Mouse (Mus musculus) kidney, postnatal 25 days (tissue): ENCODE measurements at regions not wholly inside any gene's neighbourhood (a gene's known extent, or its start where the extent isn't known, plus 50 kb on each side); places are given as distances from the start of the nearest gene placed in this dataset.
"Not testable (repeated sequence)": the region's sequence is repeated elsewhere in the genome, so short reads cannot be mapped to it uniquely, and the experiment has no call there.

ENCODE experiments used
- DNase-seq, 2 experiments: peaks; one replicate each; pipeline ENCODE4 v3.0.0; 2021; ENCODE audit warnings: mixed read lengths in 2 of 2

- DNase-seq: peak in 1 of 2 experiments; percentile 13
Observed at GRCm38 (mm10) chr3:37816781-37817433, 92.6 kb upstream of the Gm5148 start.

DNA sequence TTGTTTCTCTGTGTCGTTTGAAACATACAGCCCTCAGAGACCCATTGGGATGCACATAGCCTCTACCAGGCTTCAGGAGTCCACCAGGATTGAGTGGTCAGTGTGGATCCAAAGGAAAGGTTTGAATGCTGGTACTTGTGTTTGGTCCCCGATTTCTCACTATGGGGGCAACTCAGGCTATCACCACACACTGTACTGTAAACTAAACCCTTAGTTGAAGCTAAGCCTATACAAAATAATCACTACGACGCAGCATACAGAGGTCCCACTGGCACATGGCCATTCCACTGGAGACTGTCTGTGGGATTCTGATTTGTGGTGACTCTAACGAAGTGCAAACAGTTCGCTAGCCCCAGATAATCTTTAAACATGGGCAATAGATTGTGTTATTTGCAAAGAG, 91.5 kb upstream of the Gm5148 start:
- peak in 1 of 2 experiments; percentile 11 for DNase-seq

GRCm38 (mm10) chr3:37812936-37813335, 88.6 kb upstream of the Gm5148 start:
- no peak for DNase-seq

DNA sequence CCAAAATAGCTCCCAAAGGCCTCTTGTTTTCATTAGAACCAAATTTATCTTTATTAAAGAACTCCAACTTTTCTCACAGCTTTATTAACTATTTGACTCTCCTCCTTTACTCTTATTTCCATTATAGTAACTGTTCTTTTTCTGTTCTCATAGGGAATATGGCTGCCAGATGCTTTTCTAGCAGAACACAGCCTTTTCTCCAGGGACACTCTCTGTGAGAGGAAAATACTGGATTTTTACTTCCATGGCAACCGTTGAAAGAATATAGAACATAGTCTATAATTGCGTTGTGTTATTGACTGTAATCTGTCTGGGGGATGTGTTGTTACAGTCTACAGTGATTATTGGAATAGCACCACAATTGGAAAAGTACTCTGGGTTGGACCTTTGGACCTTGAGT, 87.1 kb upstream of the Gm5148 start:
- no peak for DNase-seq

GRCm38 (mm10) chr3:37810763-37811162, 86.5 kb upstream of the Gm5148 start:
- DNase-seq: no peak

- DNase-seq: peak in 1 of 2 experiments; percentile 36
Observed at GRCm38 (mm10) chr3:37805805-37806148, 81.5 kb upstream of the Gm5148 start.

DNA sequence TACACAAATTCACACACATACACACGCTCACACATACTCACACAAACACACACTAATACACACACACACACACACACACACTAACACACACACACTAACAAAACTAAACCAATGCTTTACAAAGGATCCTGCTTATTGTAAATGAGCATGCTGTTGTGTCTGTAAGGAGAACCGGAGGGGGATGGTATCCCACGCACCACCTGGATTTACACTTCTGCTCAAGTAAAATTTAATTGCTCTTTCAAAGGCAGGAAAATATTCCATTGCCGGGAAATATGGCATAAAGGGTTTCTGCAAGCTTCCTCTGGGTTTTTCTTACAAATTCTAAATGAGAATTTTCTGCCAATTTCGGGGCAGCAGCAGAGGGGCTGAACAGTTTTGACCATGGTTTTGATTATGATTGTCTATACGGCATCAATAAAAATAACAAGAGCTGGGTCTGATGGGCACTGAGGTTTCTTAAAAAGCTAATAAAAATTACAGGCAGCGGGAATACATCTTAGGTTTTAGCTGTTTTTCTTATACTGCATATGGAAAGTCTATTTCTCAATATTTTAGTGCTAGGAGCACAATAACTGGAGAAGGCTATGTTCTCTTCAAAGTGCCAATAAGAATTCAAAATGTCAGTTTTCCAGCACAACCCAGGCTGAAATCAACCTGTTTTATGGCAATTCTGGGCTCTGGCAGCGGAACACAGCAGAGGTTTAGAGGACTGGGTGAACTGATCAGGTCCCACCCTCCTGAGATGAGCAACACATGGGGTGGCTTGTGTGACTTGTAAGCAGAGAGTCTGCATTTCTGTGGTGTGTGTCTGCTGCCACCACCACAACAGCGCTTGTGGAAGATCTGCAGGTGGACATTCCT, 80.9 kb upstream of the Gm5148 start:
- no peak for DNase-seq

DNA sequence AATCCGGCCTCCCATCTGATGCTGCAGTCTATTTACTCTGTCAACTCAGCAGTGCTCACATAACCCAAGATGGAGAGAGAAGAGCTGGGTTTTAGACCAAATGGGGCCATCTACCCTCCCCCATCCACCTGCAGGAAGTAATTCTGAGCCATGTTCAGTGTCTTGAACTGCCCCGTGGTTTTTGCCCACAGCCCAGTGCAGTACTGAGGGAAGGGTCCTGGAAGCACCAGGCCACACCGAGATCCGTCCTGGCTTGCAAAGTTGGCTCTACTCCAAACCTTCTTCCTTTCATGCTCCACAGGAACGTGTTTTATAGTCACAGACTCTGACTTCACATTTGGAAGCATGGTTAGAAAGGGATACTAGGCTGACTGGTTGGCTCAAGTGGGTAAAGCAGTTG, 80.0 kb upstream of the Gm5148 start:
- DNase-seq: peak in 1 of 2 experiments; percentile 35

- not testable (repeated sequence) for DNase-seq
Observed at GRCm38 (mm10) chr3:37803781-37804180, 79.5 kb upstream of the Gm5148 start.

- no peak for DNase-seq
Observed at GRCm38 (mm10) chr3:37801551-37801950, 77.3 kb upstream of the Gm5148 start.

DNA sequence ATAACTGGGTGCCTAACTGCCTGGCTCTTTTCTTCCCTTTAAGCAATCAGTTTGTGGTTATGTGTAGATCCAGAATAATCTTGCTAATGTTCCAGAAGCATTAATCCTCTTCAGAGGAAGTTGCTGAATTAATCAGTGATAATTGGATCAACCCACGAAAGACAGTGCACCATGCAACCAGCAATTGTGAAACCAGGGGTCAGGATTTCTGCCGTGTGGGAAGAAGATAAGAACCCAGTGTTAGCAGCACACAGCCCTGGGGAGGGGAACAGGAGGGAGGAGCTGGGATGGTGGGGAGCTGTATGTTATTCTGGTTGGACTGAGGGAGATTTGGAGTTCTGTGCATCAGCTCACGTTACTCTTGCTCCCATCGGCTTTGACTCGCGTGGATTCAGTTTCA, 75.5 kb upstream of the Gm5148 start:
- no peak for DNase-seq

DNA sequence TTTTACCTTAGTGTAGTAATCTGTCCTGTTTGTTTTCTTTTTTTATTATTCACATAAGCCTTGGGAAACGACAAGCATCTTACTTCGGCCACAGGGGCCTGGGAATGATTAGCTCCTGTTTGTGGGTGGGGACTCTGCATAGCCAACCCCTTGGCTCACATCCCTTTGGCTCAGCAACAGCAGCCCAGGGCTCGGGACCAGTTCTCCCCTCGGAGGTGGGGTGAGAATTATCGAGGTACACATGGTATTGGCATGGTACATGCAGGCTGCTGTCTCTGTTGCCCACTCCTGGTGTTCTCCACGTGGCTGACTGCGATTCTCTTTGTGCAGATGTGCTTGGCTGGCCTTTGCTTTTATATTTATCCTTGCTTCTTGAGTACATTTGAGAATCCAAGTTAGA, 65.4 kb upstream of the Gm5148 start:
- DNase-seq: no peak

- DNase-seq: no peak
Observed at GRCm38 (mm10) chr3:37789143-37789697, 64.9 kb upstream of the Gm5148 start.

GRCm38 (mm10) chr3:37788366-37788765, 64.1 kb upstream of the Gm5148 start:
- DNase-seq: peak in 1 of 2 experiments; percentile 12

DNA sequence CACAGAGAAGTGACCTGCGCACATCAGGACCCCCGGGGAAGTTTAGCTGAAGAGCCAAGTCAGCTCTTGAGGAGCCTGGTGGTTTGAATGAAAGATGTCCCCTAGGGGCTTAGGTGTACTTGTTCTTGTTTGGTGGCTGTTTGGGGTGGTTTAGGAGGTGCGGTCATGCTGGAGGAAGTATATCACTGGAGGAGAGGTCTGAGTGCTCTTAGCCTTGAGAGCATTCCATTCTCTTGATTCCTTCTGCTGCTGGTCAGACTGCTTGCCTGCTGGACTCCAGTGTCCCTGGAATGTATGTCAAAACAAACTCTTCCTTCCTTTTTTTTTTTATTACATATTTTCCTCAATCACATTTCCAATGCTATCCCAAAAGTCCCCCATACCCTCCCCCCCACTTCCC, 62.5 kb upstream of the Gm5148 start:
- no peak for DNase-seq

DNA sequence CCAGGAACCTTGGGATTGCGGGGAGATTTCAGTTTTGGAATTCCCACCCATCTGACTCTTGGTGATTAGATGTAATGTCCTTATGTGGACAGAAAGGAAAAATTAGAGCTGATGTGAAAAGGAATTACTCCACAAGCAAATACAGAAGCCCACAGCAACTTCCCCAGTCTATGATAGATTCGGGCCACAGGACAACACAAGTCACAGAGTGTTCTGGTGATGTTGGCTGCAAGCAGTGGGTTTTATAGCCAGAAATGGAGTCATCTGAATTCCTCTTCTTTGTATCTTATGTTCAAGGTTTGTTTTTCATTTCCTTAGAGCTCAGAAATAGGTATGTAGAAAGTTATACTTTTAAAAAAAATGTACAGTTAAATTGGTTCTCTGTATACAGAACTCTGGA, 56.8 kb upstream of the Gm5148 start:
- DNase-seq: no peak

- no peak for DNase-seq
Observed at GRCm38 (mm10) chr3:37779867-37780475, 55.7 kb upstream of the Gm5148 start.

GRCm38 (mm10) chr3:37778386-37778785, 54.1 kb upstream of the Gm5148 start:
- no peak for DNase-seq

DNA sequence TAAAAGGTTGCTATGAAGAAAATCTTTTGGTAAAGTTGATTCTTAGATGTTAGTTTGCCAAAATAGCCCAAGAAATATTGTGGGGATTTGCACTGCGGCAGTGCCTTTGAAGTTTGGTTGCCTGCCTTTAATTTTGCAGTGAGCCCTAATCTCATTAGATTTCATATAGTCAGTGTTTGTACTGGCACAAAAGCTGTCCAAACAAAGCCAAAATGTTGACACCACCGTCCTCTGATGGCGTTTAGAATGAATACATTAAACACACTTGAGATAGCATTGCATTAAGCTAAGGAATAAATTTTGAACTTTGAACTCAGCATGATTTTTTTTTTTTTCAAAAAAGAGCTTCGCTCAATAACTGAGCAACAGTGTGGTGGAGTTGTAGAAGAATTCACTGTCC, 51.9 kb upstream of the Gm5148 start:
- DNase-seq: no peak
